Mouse (Mus musculus) adrenal gland, adult 8-10 months (tissue): ENCODE measurements around the gene Olfr1066. TPM values are rescaled to one million over a fixed set of nuclear protein-coding genes. Genes with fewer than 3 reads are reported as not detected.
"Not testable (repeated sequence)": the region's sequence is repeated elsewhere in the genome, so short reads cannot be mapped to it uniquely, and the experiment has no call there.

Experiments used
- DNase-seq: peaks from one replicate; pipeline ENCODE4 v3.0.0; 2022
- total RNA-seq, 4 experiments: library from RNA; stranded (reverse); gene quantifications; 2 replicates each; pipeline ENCODE4 v1.2.4; 2022

The Olfr1066 gene
- total RNA-seq, result not detected

GRCm38 (mm10) chr2:86456169-86456568 lies at the start of gene Olfr1066:
Gene Olfr1066 (minus strand): TSS chr2:86456269.
- DNase-seq, result no peak

GRCm38 (mm10) chr2:86487286-86487685 lies 31.2 kb upstream of the Olfr1066 start, which contains the start of gene Olfr228:
Gene Olfr228 (minus strand): TSS chr2:86487386.
- no peak for DNase-seq

DNA sequence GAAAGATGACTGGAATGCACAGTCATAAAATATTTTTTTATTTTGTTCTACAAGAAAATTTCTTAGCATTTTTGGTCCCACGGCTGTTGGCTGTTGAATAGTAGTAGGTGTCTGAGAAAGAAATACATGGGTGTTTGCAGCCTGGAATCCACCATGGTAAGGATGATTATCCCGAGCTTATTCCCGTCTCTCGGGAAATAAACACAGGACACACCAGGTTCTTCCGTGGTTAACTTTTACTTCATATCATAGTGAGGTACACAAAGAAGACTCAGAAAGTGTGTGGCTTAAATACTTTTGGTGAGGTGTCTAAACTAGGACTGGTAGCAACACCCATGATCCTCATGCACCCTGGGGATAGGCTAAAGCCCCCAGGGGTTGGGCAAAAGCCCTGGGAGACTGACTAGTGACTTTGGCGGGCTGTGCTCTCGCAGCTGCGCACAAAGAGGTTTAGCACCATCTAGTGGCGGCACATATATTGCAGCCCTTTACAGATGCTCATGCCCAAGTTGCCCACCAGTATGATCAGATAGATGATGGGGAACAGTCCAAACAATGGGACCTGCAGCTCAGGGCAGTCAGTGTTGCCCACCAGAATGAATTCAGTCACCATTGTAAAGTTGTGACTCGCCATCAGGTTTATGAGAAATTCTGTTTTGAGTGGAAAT lies 8.5 kb upstream of the Olfr1066 start:
- DNase-seq, result peak; percentile 12

DNA sequence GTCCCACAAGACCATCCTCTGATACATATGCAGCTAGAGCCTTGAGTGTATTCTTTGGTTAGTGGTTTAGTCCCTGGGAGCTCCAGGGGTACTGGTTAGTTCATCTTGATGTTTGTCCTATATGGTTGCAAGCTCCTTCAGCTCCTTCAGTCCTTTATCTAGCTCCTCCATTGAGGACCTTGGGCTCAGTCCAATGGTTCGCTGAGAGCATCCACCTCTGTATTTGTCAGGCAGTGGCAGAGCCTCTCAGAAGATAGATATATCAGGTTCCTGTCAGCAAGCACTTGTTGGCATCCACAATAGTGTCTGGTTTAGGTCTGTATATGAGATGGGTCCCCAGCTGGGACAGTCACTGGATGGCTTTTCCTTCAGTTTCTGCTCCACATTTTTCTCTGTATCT lies 4.4 kb upstream of the Olfr1066 start:
- no peak for DNase-seq

GRCm38 (mm10) chr2:86450491-86450890 lies 5.6 kb downstream of the Olfr1066 start, which contains the start of gene Olfr1065:
Gene Olfr1065 (minus strand): TSS chr2:86450591.
- DNase-seq, result not testable (repeated sequence)

GRCm38 (mm10) chr2:86442101-86442500 lies 14.0 kb downstream of the Olfr1066 start:
- not testable (repeated sequence) for DNase-seq

- DNase-seq, result not testable (repeated sequence)
These were observed 27.6 kb downstream of the Olfr1066 start for GRCm38 (mm10) chr2:86428511-86428910.

DNA sequence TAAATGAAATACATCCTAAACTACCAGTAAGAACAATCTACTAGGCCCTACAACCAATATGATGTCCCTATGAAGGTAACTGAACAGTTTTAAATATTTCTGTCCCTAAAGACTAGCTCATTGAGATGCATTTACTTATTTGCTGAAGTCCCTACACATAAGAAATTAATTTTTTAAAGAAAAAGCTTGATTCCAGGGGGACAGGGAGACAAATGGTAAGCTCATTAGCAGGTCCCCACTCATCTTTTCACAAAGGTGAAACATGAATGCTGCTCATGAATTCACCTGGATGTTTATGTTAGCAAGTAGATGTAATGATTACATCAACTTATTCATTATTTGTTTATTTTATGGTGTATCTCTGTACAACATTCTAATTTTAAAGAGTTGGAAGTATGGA lies 29.4 kb downstream of the Olfr1066 start, which contains the start of gene Olfr1062:
Olfr1062 (minus strand) TSS at position 101 of the 400 bp plus-strand sequence.
- not testable (repeated sequence) for DNase-seq

DNA sequence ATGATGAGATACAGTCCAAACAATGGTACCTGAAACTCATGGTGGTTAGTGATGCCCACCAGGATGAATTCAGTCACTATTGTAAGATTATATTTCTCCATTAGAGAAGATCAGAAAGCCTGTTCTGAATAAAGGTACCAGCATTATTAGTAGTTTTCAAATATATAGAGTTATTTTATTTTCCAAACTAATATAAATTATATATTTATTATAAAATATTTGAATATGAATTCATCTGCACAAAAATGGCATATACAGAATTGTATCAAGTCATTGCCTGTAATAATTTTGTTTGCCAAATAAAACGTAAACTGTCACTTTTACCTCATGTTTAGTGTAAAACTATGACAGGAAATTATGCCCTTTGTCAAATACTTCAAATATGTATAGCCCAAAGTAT lies 42.1 kb downstream of the Olfr1066 start, which contains the start of gene Olfr1061:
Olfr1061 (minus strand) TSS at position 101 of the 400 bp plus-strand sequence.
- no peak for DNase-seq

Other genes starting within 250 kb of the Olfr1066 start
- gene Olfr1046, start 237.0 kb downstream of the Olfr1066 start, total RNA-seq, result not detected
- not detected for gene Olfr1047, start 224.9 kb downstream of the Olfr1066 start, total RNA-seq
- not detected for gene Olfr1048, start 216.0 kb downstream of the Olfr1066 start, total RNA-seq
- gene Olfr1049, start 197.9 kb downstream of the Olfr1066 start, total RNA-seq, result not detected
- gene Olfr1051, start 177.2 kb downstream of the Olfr1066 start, total RNA-seq, result not detected
- gene Olfr1052, start 163.8 kb downstream of the Olfr1066 start, total RNA-seq, result not detected
- gene Olfr1053, start 141.0 kb downstream of the Olfr1066 start, total RNA-seq, result not detected
- gene Olfr1054, start 120.8 kb downstream of the Olfr1066 start, total RNA-seq, result not detected
- not detected for gene Olfr1055, start 106.0 kb downstream of the Olfr1066 start, total RNA-seq
- not detected for gene Olfr1056, start 93.8 kb downstream of the Olfr1066 start, total RNA-seq
- not detected for gene Olfr1057, start 77.9 kb downstream of the Olfr1066 start, total RNA-seq
- gene Olfr1058, start 67.7 kb downstream of the Olfr1066 start, total RNA-seq, result not detected
- gene Olfr1061, start 42.2 kb downstream of the Olfr1066 start, total RNA-seq, result not detected
- not detected for gene Olfr1062, start 29.5 kb downstream of the Olfr1066 start, total RNA-seq
- gene Olfr1065, start 5.7 kb downstream of the Olfr1066 start, total RNA-seq, result not detected
- not detected for gene Olfr228, start 31.1 kb upstream of the Olfr1066 start, total RNA-seq
- not detected for gene Olfr1076, start 52.2 kb upstream of the Olfr1066 start, total RNA-seq
- gene Olfr1079, start 86.2 kb upstream of the Olfr1066 start, total RNA-seq, result not detected
- not detected for gene Olfr1080, start 102.0 kb upstream of the Olfr1066 start, total RNA-seq
- not detected for gene Olfr1082, start 142.7 kb upstream of the Olfr1066 start, total RNA-seq
- gene Olfr1084, start 183.5 kb upstream of the Olfr1066 start, total RNA-seq, result not detected
- not detected for gene Olfr1085, start 205.8 kb upstream of the Olfr1066 start, total RNA-seq
- gene Olfr1086, start 223.8 kb upstream of the Olfr1066 start, total RNA-seq, result not detected
- gene Olfr1087, start 242.1 kb upstream of the Olfr1066 start, total RNA-seq, result not detected